Mouse (Mus musculus) lung, postnatal 0 days (tissue): Measurements from ENCODE around the gene Rabl6.

Experiments
- CTCF ChIP-seq: IDR thresholded peaks from 2 replicates; pipeline ENCODE4 v1.5.1; 2016; ENCODE audit warnings: antibody characterized with exemption, mild to moderate bottlenecking
- EP300 ChIP-seq: IDR thresholded peaks from 2 replicates; pipeline ENCODE4 v1.6.1; 2016; ENCODE audit warnings: antibody characterized with exemption, mild to moderate bottlenecking, control low read depth

GRCm38 (mm10) chr2:25549021-25549991, 59.0 kb downstream of the Rabl6 start:
- no peak for TF ChIP-seq EP300
- TF ChIP-seq CTCF: no peak
